ENCODE assay signal across 19 mouse cellular contexts in the genomic region with DNA sequence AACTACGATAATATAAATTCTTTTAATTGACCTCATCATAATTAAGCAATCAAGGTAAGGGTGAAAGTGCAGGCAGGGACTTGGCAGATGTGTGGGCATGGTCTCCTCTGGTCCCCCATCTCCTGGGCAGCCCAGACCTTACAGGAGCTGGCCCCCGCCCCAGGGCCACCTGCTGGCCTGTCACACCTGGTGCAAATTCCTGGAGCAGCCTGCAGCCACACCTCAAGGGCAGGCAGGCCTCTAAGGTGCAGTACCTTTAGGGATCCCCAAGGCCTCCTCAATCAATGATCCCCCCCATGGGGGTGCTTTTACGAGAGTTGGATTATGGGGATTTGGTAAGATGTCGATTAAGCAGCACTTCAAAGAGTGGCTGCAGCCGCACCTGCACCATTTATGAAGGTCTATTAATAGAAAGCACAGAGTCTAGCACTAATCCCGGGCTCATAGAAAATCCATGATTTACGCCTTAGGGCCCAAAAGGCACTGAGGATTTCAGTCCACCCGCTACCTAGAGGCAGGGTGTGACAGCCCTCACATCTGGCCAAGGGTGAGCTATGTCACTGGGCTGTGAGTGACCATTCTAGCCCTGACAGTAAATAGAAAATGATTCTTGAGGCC.
A peak's percentile ranks its signal among the peaks of the same experiment; 100 is the strongest.
DNase-seq lines count a peak whose midpoint lies in the region; ATAC-seq lines count a peak whose summit lies in the region.
"Had no signal": no experiment of that assay in that cellular context is flagged by ENCODE, and none has a peak within 500 bp of the region (broad histone marks: within the 10 kb centered on the region; RNA-seq: fewer than 3 reads in every experiment).

No protein-coding gene starts in this region.

- H3K9ac ChIP-seq in intestine, embryonic 15.5 days = no peak overlapping the region
- H3K9ac ChIP-seq in limb, embryonic 13.5 days = no peak overlapping the region
- H3K9ac ChIP-seq: embryonic facial prominence, embryonic 12.5 days; forebrain, embryonic 15.5 days; heart, embryonic 12.5 days; hindbrain, embryonic 15.5 days had no signal

- H3K36me3 ChIP-seq in intestine, embryonic 15.5 days = no peaks in the 10 kb centered on the region
- H3K36me3 ChIP-seq in limb, embryonic 13.5 days = no peaks in the 10 kb centered on the region
- H3K36me3 ChIP-seq: embryonic facial prominence, embryonic 12.5 days; forebrain, embryonic 15.5 days; G1E; heart, embryonic 12.5 days; hindbrain, embryonic 15.5 days had no signal

- no peaks in the 10 kb centered on the region for H3K4me1 ChIP-seq in intestine, embryonic 15.5 days (replicated peaks)
- H3K4me1 ChIP-seq in limb, embryonic 13.5 days = peaks cover 10% of the 10 kb centered on the region
- H3K4me1 ChIP-seq: embryonic facial prominence, embryonic 12.5 days; hindbrain, embryonic 15.5 days had no signal

- H3K9me3 ChIP-seq in intestine, embryonic 15.5 days = no peaks in the 10 kb centered on the region
- no peaks in the 10 kb centered on the region for H3K9me3 ChIP-seq in limb, embryonic 13.5 days
- H3K9me3 ChIP-seq: embryonic facial prominence, embryonic 12.5 days; forebrain, embryonic 15.5 days; heart, embryonic 12.5 days; hindbrain, embryonic 15.5 days had no signal

- no peak overlapping the region for H3K4me3 ChIP-seq in intestine, embryonic 15.5 days (replicated peaks)
- no peak overlapping the region for H3K4me3 ChIP-seq in limb, embryonic 13.5 days
- H3K4me3 ChIP-seq: embryonic facial prominence, embryonic 12.5 days; forebrain, embryonic 15.5 days; heart, embryonic 12.5 days; hindbrain, embryonic 15.5 days had no signal

- ATAC-seq in intestine, embryonic 15.5 days = peak; percentile 81
- peak; percentile 32; the same call in 1 of the 2 replicates for ATAC-seq in limb, embryonic 13.5 days (ENCODE audit: low FRiP score, low read depth)
- ATAC-seq: CD4-positive, CD25-positive, alpha-beta regulatory T cell, adult 4 months; forebrain, embryonic 15.5 days had no signal

- DNase-seq in heart, adult 11 months = peak; percentile 64
- DNase-seq in heart, postnatal 4 days = no peak
- no peak for DNase-seq in urinary bladder, postnatal 14 days (ENCODE audit: low spot score)
- DNase-seq in heart, adult 18-20 months = no peak
- DNase-seq in cerebellum, postnatal 14 days = no peak
- DNase-seq: adrenal gland, adult 8-10 months; B cell, adult 2 months; cerebellum, adult 11 months; cerebellum, adult 8-10 months; cerebellum, postnatal 25 days; gastrocnemius, postnatal 10 days had no signal

- no peaks in the 10 kb centered on the region for H3K27me3 ChIP-seq in intestine, embryonic 15.5 days (replicated peaks)
- H3K27me3 ChIP-seq in limb, embryonic 13.5 days = peaks cover 9% of the 10 kb centered on the region; the same call in 1 of the 2 replicates
- H3K27me3 ChIP-seq: embryonic facial prominence, embryonic 12.5 days; forebrain, embryonic 15.5 days; heart, embryonic 12.5 days; hindbrain, embryonic 15.5 days had no signal

- 65% methylated on average over 8 of the region's 8 CpGs for WGBS in intestine, embryonic 15.5 days
- WGBS in limb, embryonic 13.5 days = 24% methylated on average over 8 of the region's 8 CpGs

- H3K4me2 ChIP-seq in intestine, embryonic 15.5 days (replicated peaks) = no peak overlapping the region
- H3K4me2 ChIP-seq in limb, embryonic 13.5 days (replicated peaks) = no peak overlapping the region
- H3K4me2 ChIP-seq: embryonic facial prominence, embryonic 12.5 days; forebrain, embryonic 15.5 days; heart, embryonic 12.5 days; hindbrain, embryonic 15.5 days had no signal

- no peak overlapping the region for H3K27ac ChIP-seq in intestine, embryonic 15.5 days
- H3K27ac ChIP-seq in limb, embryonic 13.5 days = no peak overlapping the region
- H3K27ac ChIP-seq: embryonic facial prominence, embryonic 12.5 days; forebrain, embryonic 15.5 days; hindbrain, embryonic 15.5 days had no signal
